Mouse (Mus musculus): ENCODE results near the gene Zfp386. TPM values are rescaled to one million over a fixed set of nuclear protein-coding genes. Genes with fewer than 3 reads are reported as not detected.

Gene Zfp386
- total RNA-seq, 1 experiment from 2014 or later, result 39.7 TPM

GRCm38 (mm10) chr12:116089836-116090235 is 42.3 kb downstream of the Zfp386 start:
- no peak for DNase-seq

GRCm38 (mm10) chr12:116094765-116095555 is 47.4 kb downstream of the Zfp386 start:
- no peak for DNase-seq

GRCm38 (mm10) chr12:116096361-116096904 is 48.9 kb downstream of the Zfp386 start:
- DNase-seq, result no peak

- DNase-seq, result no peak
Observed at GRCm38 (mm10) chr12:116097166-116097565, 49.6 kb downstream of the Zfp386 start.

DNA sequence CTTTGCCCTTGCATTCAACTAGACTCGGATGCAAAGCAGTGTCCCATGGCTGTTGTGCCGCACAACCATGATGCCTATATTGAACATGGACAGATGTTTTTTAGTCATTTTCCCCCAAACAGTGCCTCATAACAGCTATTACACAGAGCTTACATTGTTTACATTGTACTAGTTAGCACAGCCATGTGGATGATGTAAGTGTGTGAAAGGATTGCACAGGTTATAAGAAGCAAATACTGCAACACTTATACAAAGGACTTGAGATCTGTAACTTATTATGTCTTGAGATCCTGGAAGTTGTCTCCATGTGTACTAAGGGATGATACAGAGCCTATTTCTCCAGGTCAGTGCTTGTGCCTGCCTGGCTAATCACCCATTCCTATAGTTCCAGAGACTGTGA is 54.4 kb downstream of the Zfp386 start:
- no peak for DNase-seq

- DNase-seq, result no peak
Observed at GRCm38 (mm10) chr12:116109451-116110353, 62.2 kb downstream of the Zfp386 start.

- no peak for DNase-seq
Observed at GRCm38 (mm10) chr12:116111007-116111694, 63.6 kb downstream of the Zfp386 start.

Other genes starting within 250 kb of the Zfp386 start
- gene Vipr2, start 30.0 kb downstream of the Zfp386 start, total RNA-seq (2021), result 0.09 TPM in 1 of 2 replicates, not detected in the other
- gene Wdr60, start 215.3 kb downstream of the Zfp386 start, total RNA-seq (2021), result 11.4 and 14.1 TPM in 2 replicates
- not detected in 2 replicates for gene Gm11027, start 227.7 kb downstream of the Zfp386 start, total RNA-seq (2021)
- gene Esyt2, start 233.5 kb downstream of the Zfp386 start, total RNA-seq (2021), result 60.9 and 71.7 TPM in 2 replicates

Measured in adrenal gland, postnatal 25 days (tissue).